Mouse (Mus musculus): ENCODE measurements around the gene Shb. TPM values are rescaled to one million over a fixed set of nuclear protein-coding genes. Genes with fewer than 3 reads are reported as not detected.

The Shb gene
- polyA plus RNA-seq, 1 experiment from 2014 or later: 5.5 TPM

DNA sequence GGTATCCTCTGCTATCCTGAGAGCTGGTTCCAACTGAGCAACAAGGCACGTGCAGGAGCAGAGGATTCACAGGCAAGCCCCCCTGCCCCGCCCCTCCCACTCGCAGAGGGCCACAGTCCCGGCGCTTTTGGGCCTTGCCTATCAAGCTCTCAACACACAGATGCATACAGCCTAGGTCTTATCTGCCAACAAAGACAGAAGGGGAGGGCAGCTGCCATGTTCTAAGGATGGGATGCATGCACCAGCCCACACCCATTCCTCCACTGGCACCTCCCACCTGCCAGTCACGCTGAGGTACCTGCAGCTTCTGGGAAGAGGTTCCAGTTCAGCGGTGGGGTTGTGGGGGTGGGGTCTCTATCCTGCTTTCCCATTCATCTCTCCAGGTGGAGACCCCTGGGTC, 39.2 kb downstream of the Shb start:
- 22% methylated on average over 7 of the region's 7 CpGs for WGBS
- H3K4me2 ChIP-seq (replicated peaks; ENCODE audit: low read depth): 0 out of 2 replicates have a peak overlapping the region, but pooled peaks have one; percentile 1
- ATAC-seq (ENCODE audit: low FRiP score, low TSS enrichment) (no peak), DNase-seq (ENCODE audit: low spot score) (no peak)
- H3K9ac ChIP-seq (ENCODE audit: low read length): no peak overlapping the region; the same call in 1 of the 2 replicates
- peak overlapping the region; percentile 69 for H3K27ac ChIP-seq (replicated peaks)
- no peaks in the 10 kb centered on the region for H3K9me3 ChIP-seq (ENCODE audit: control insufficient read depth, low read length)
- no peaks in the 10 kb centered on the region for H3K27me3 ChIP-seq (ENCODE audit: control insufficient read depth, insufficient read depth, low read length)
- no peak for TF ChIP-seq EP300 (optimal IDR thresholded peaks at IDR 0.05)
- no peak for TF ChIP-seq CTCF (IDR thresholded peaks at IDR 0.05; ENCODE audit: low read depth)
- no peaks in the 10 kb centered on the region for H3K36me3 ChIP-seq (ENCODE audit: control insufficient read depth, insufficient read depth, low read length)
- H3K4me1 ChIP-seq (replicated peaks; ENCODE audit: control insufficient read depth, insufficient read depth): peaks cover 47% of the 10 kb centered on the region
- H3K4me3 ChIP-seq (ENCODE audit: low read depth, low read length): no peak overlapping the region

DNA sequence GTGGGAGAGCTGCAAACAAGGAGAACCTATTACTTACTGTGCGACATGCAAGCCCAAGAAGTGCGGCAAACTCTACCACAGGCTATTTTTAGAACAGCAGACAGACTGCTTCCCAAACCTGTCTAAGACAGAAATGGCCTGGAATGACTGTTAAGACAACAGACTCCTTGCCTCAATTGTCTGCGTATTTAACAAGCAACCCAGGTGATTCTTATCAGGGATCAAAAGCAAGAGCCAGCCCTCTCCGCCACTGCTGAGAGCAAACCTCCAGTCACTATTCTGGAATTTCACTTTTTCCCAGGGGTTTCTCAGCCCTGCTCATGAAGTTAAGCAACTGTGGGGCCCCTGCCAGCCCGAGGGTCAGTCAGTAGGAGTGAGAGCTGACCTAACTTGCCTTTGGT, 39.6 kb downstream of the Shb start:
- Histone ChIP-seq H3K9me3 (ENCODE audit: control insufficient read depth, low read length) (no peaks in the 10 kb centered on the region), H3K4me2 (replicated peaks; ENCODE audit: low read depth) (0 out of 2 replicates have a peak overlapping the region, but pooled peaks have one; percentile 1), H3K36me3 (ENCODE audit: control insufficient read depth, insufficient read depth, low read length) (no peaks in the 10 kb centered on the region), H3K4me1 (replicated peaks; ENCODE audit: control insufficient read depth, insufficient read depth) (peaks cover 45% of the 10 kb centered on the region), H3K4me3 (ENCODE audit: low read depth, low read length) (no peak overlapping the region), H3K9ac (ENCODE audit: low read length) (no peak overlapping the region; the same call in 1 of the 2 replicates), H3K27me3 (ENCODE audit: control insufficient read depth, insufficient read depth, low read length) (no peaks in the 10 kb centered on the region), H3K27ac (replicated peaks) (peak overlapping the region; percentile 69)
- DNase-seq (ENCODE audit: low spot score) (no peak), ATAC-seq (ENCODE audit: low FRiP score, low TSS enrichment) (no peak)
- TF ChIP-seq EP300 (optimal IDR thresholded peaks at IDR 0.05): no peak
- no peak for TF ChIP-seq CTCF (IDR thresholded peaks at IDR 0.05; ENCODE audit: low read depth)
- WGBS: 24% methylated on average over 5 of the region's 5 CpGs

DNA sequence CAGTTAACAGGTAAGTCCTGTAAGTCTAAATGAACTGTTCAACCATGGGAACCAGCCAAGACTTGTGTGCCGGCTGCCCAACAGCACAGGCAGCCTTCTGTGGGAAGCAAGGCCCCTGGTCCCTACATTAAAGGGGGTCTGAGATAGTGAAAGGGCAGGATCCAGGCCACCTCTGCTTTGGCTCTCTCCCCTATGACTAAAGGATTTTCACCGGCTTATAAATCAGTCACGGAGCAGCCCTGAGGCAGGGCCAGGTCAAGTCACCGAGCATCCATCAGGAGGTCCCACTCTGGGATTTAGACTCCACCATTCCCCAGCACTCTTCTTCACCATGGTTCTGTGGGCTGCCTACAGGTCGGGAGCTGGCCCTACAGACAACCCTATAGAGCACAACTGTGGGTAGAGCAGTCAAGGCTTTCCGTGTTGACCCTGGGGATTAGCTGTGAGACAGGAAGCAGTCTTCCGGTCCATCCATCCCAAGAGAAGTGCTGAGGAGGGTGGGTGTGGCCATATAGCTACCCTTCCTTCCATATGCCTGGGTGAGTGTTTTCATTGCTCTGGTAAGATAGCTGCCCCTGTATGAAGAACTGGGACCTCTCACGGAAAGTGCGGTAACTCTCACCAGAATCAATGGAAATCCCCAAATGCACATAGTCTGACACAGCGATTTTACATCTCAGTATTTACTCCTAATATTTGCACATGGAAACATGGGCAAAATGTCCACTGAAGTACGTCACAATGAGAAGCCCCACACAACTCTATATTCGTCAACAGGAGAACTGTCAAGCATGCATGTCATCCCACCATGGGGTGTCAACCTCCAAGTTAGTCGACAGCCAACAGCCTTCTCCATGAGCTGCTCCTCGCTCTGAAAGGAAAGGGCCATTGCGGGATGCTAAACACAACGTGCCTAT, 40.3 kb downstream of the Shb start:
- Histone ChIP-seq H3K4me2 (replicated peaks; ENCODE audit: low read depth) (no peak overlapping the region), H3K27ac (replicated peaks) (peak overlapping the region; percentile 69; the same call in 1 of the 2 replicates), H3K9me3 (ENCODE audit: control insufficient read depth, low read length) (no peaks in the 10 kb centered on the region), H3K9ac (ENCODE audit: low read length) (no peak overlapping the region; the same call in 1 of the 2 replicates), H3K27me3 (ENCODE audit: control insufficient read depth, insufficient read depth, low read length) (no peaks in the 10 kb centered on the region), H3K36me3 (ENCODE audit: control insufficient read depth, insufficient read depth, low read length) (no peaks in the 10 kb centered on the region), H3K4me1 (replicated peaks; ENCODE audit: control insufficient read depth, insufficient read depth) (peaks cover 45% of the 10 kb centered on the region), H3K4me3 (ENCODE audit: low read depth, low read length) (no peak overlapping the region)
- WGBS: 37% methylated on average over 16 of the region's 16 CpGs
- DNase-seq (ENCODE audit: low spot score): no peak
- TF ChIP-seq CTCF (IDR thresholded peaks at IDR 0.05; ENCODE audit: low read depth): no peak
- no peak for TF ChIP-seq EP300 (optimal IDR thresholded peaks at IDR 0.05)
- no peak for ATAC-seq (ENCODE audit: low FRiP score, low TSS enrichment)

DNA sequence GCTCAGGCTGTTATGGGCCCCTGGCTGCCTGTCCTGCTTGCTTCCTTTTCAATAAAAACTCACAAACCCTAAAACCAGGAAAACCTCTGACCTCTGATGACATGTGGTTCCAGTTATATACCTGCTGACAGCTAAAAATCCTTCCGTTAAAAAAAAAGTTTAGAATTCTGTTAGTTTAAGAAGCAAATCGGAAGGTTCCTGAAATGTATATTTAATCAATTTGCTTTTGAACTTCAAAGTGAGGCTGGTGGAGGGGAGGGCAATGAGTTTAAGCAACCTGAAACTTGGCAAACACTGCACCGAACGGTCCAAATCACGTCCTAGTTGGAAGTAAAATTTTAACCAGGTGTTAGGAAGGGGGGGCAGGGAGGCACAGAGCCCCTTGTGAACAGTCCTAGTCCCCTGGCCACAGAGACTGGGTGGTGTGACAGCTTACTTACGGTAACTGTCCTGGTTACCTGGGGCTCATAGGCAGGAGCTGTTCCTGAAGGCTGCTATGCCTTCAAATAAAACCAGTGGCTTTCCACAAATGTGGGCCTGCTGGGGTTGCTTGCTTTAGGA, 41.1 kb downstream of the Shb start:
- Histone ChIP-seq H3K4me1 (replicated peaks; ENCODE audit: control insufficient read depth, insufficient read depth) (peaks cover 43% of the 10 kb centered on the region), H3K36me3 (ENCODE audit: control insufficient read depth, insufficient read depth, low read length) (no peaks in the 10 kb centered on the region), H3K9me3 (ENCODE audit: control insufficient read depth, low read length) (no peaks in the 10 kb centered on the region), H3K27me3 (ENCODE audit: control insufficient read depth, insufficient read depth, low read length) (no peaks in the 10 kb centered on the region), H3K4me2 (replicated peaks; ENCODE audit: low read depth) (no peak overlapping the region), H3K27ac (replicated peaks) (peak overlapping the region; percentile 83; the same call in 1 of the 2 replicates), H3K4me3 (ENCODE audit: low read depth, low read length) (no peak overlapping the region), H3K9ac (ENCODE audit: low read length) (no peak overlapping the region)
- DNase-seq (ENCODE audit: low spot score) (peak; percentile 54), ATAC-seq (ENCODE audit: low FRiP score, low TSS enrichment) (no peak)
- 38% methylated on average over 6 of the region's 6 CpGs for WGBS
- TF ChIP-seq EP300 (optimal IDR thresholded peaks at IDR 0.05) (no peak), CTCF (IDR thresholded peaks at IDR 0.05; ENCODE audit: low read depth) (no peak)

DNA sequence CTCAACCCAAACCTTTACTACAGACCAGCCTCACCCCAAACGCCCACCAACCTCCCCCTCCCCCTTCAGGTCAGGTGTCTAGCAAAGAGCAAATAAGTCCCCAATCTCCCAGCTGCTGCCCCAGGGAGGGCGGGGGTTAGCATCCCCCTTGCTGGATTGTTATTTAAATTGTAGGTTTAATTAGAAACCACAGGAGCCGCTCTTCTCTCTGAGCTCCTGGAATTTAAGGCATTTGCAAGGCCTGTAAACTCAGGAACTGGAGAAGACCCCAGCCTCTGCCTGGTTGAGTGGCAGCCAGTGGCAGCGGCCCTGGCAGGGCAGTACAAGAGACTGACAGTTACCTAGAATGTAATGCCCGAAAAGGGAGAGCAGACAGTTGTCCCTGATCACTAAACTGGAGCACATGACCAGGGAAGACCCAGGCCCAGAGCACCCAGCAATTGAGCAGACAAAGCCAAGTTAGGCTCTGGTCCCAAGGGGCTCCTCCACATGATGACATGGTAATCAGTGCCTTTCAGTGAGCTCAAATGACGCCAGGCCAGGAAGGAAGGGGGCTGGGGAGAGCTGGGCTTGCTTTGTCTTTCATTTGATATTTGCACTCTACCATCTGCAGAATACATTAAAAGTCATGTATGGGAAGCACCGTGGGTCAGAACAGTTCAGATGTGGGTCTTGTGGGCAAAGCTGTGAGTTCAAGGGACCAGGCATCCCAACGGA, 42.1 kb downstream of the Shb start:
- Histone ChIP-seq H3K36me3 (ENCODE audit: control insufficient read depth, insufficient read depth, low read length) (no peaks in the 10 kb centered on the region), H3K4me1 (replicated peaks; ENCODE audit: control insufficient read depth, insufficient read depth) (peaks cover 40% of the 10 kb centered on the region), H3K9ac (ENCODE audit: low read length) (0 out of 2 replicates have a peak overlapping the region, but pooled peaks have one; percentile 0), H3K4me3 (ENCODE audit: low read depth, low read length) (no peak overlapping the region), H3K4me2 (replicated peaks; ENCODE audit: low read depth) (peak overlapping the region; percentile 6), H3K27ac (replicated peaks) (peak overlapping the region; percentile 83), H3K27me3 (ENCODE audit: control insufficient read depth, insufficient read depth, low read length) (no peaks in the 10 kb centered on the region), H3K9me3 (ENCODE audit: control insufficient read depth, low read length) (no peaks in the 10 kb centered on the region)
- DNase-seq (ENCODE audit: low spot score): no peak
- no peak for ATAC-seq (ENCODE audit: low FRiP score, low TSS enrichment)
- WGBS: 31% methylated on average over 8 of the region's 8 CpGs
- TF ChIP-seq EP300 (optimal IDR thresholded peaks at IDR 0.05) (no peak), CTCF (IDR thresholded peaks at IDR 0.05; ENCODE audit: low read depth) (no peak)

Measured in stomach, postnatal 0 days (tissue).